Mouse (Mus musculus): ENCODE data around the gene Dmd. TPM values are rescaled to one million over a fixed set of nuclear protein-coding genes. Genes with fewer than 3 reads are reported as not detected.

The Dmd gene
- polyA plus RNA-seq, 1 experiment, result 1.6 TPM

- Histone ChIP-seq H3K36me3 (ENCODE audit: control insufficient read depth, insufficient read depth, low read length) (no peaks in the 10 kb centered on the region), H3K27ac (ENCODE audit: control insufficient read depth, insufficient read depth, low read length) (no peak overlapping the region), H3K4me3 (ENCODE audit: control insufficient read depth, insufficient read depth, low read length) (no peak overlapping the region), H3K4me1 (replicated peaks; ENCODE audit: control insufficient read depth, insufficient read depth, low read length) (no peaks in the 10 kb centered on the region), H3K27me3 (ENCODE audit: control insufficient read depth, insufficient read depth, low read length) (no peaks in the 10 kb centered on the region)
- no peak for DNase-seq
- TF ChIP-seq CTCF (IDR thresholded peaks at IDR 0.05; ENCODE audit: borderline replicate concordance, control insufficient read depth, extremely low read depth, insufficient read depth, low read length, poor library complexity) (no peak), POLR2A (IDR thresholded peaks at IDR 0.05; ENCODE audit: control insufficient read depth, extremely low read depth, insufficient read depth, low read length, poor library complexity) (no peak)
- 87% methylated on average over 8 of the region's 8 CpGs for WGBS
Observed at GRCm38 (mm10) chrX:85084237-85085153, 2135.8 kb downstream of the Dmd start.

GRCm38 (mm10) chrX:85089506-85089905 lies 2140.8 kb downstream of the Dmd start:
- Histone ChIP-seq H3K36me3 (ENCODE audit: control insufficient read depth, insufficient read depth, low read length) (no peaks in the 10 kb centered on the region), H3K27ac (ENCODE audit: control insufficient read depth, insufficient read depth, low read length) (no peak overlapping the region), H3K4me3 (ENCODE audit: control insufficient read depth, insufficient read depth, low read length) (no peak overlapping the region), H3K4me1 (replicated peaks; ENCODE audit: control insufficient read depth, insufficient read depth, low read length) (no peaks in the 10 kb centered on the region), H3K27me3 (ENCODE audit: control insufficient read depth, insufficient read depth, low read length) (no peaks in the 10 kb centered on the region)
- TF ChIP-seq POLR2A (IDR thresholded peaks at IDR 0.05; ENCODE audit: control insufficient read depth, extremely low read depth, insufficient read depth, low read length, poor library complexity) (no peak), CTCF (IDR thresholded peaks at IDR 0.05; ENCODE audit: borderline replicate concordance, control insufficient read depth, extremely low read depth, insufficient read depth, low read length, poor library complexity) (no peak)
- 87% methylated on average over 7 of the region's 7 CpGs for WGBS
- DNase-seq, result no peak

- no peaks in the 10 kb centered on the region for H3K27me3 ChIP-seq (ENCODE audit: control insufficient read depth, insufficient read depth, low read length)
- DNase-seq, result no peak
- no peak overlapping the region for H3K27ac ChIP-seq (ENCODE audit: control insufficient read depth, insufficient read depth, low read length)
- TF ChIP-seq CTCF (IDR thresholded peaks at IDR 0.05; ENCODE audit: borderline replicate concordance, control insufficient read depth, extremely low read depth, insufficient read depth, low read length, poor library complexity), result no peak
- TF ChIP-seq POLR2A (IDR thresholded peaks at IDR 0.05; ENCODE audit: control insufficient read depth, extremely low read depth, insufficient read depth, low read length, poor library complexity), result no peak
- no peaks in the 10 kb centered on the region for H3K4me1 ChIP-seq (replicated peaks; ENCODE audit: control insufficient read depth, insufficient read depth, low read length)
- no peaks in the 10 kb centered on the region for H3K36me3 ChIP-seq (ENCODE audit: control insufficient read depth, insufficient read depth, low read length)
- H3K4me3 ChIP-seq (ENCODE audit: control insufficient read depth, insufficient read depth, low read length), result no peak overlapping the region
Observed at GRCm38 (mm10) chrX:85093354-85093753, 2144.7 kb downstream of the Dmd start.

- Histone ChIP-seq H3K4me1 (replicated peaks; ENCODE audit: control insufficient read depth, insufficient read depth, low read length) (no peaks in the 10 kb centered on the region), H3K4me3 (ENCODE audit: control insufficient read depth, insufficient read depth, low read length) (no peak overlapping the region), H3K27me3 (ENCODE audit: control insufficient read depth, insufficient read depth, low read length) (no peaks in the 10 kb centered on the region), H3K27ac (ENCODE audit: control insufficient read depth, insufficient read depth, low read length) (no peak overlapping the region), H3K36me3 (ENCODE audit: control insufficient read depth, insufficient read depth, low read length) (no peaks in the 10 kb centered on the region)
- no peak for DNase-seq
- TF ChIP-seq CTCF (IDR thresholded peaks at IDR 0.05; ENCODE audit: borderline replicate concordance, control insufficient read depth, extremely low read depth, insufficient read depth, low read length, poor library complexity) (no peak), POLR2A (IDR thresholded peaks at IDR 0.05; ENCODE audit: control insufficient read depth, extremely low read depth, insufficient read depth, low read length, poor library complexity) (no peak)
Observed at GRCm38 (mm10) chrX:85098691-85099090, 2150.0 kb downstream of the Dmd start.

- no peak for TF ChIP-seq POLR2A (IDR thresholded peaks at IDR 0.05; ENCODE audit: control insufficient read depth, extremely low read depth, insufficient read depth, low read length, poor library complexity)
- no peak for TF ChIP-seq CTCF (IDR thresholded peaks at IDR 0.05; ENCODE audit: borderline replicate concordance, control insufficient read depth, extremely low read depth, insufficient read depth, low read length, poor library complexity)
- Histone ChIP-seq H3K4me3 (ENCODE audit: control insufficient read depth, insufficient read depth, low read length) (no peak overlapping the region), H3K36me3 (ENCODE audit: control insufficient read depth, insufficient read depth, low read length) (no peaks in the 10 kb centered on the region), H3K27ac (ENCODE audit: control insufficient read depth, insufficient read depth, low read length) (no peak overlapping the region), H3K27me3 (ENCODE audit: control insufficient read depth, insufficient read depth, low read length) (no peaks in the 10 kb centered on the region), H3K4me1 (replicated peaks; ENCODE audit: control insufficient read depth, insufficient read depth, low read length) (no peaks in the 10 kb centered on the region)
- no peak for DNase-seq
Observed at GRCm38 (mm10) chrX:85112418-85112817, 2163.7 kb downstream of the Dmd start.

DNA sequence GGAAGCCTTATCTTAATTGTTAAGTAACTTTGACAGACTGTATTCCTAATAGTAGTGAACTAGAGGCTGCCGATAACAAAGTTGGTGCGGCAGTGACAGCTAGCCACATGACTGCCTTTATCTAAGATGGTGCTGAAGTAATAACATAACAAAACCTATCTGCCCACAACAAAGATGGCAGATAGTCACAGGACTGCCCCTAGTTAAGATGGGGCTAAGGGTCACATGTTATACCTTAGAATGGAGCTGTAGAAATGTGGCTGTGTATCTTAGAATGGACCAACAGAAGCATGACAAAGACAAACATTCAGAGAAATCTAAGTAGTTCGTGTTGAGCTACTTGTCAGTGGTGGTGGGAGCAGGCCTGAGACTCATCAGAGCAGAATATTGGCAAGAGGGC lies 2184.0 kb downstream of the Dmd start:
- H3K4me1 ChIP-seq (replicated peaks; ENCODE audit: control insufficient read depth, insufficient read depth, low read length), result no peaks in the 10 kb centered on the region
- no peak overlapping the region for H3K4me3 ChIP-seq (ENCODE audit: control insufficient read depth, insufficient read depth, low read length)
- no peak for DNase-seq
- no peak overlapping the region for H3K27ac ChIP-seq (ENCODE audit: control insufficient read depth, insufficient read depth, low read length)
- H3K27me3 ChIP-seq (ENCODE audit: control insufficient read depth, insufficient read depth, low read length), result no peaks in the 10 kb centered on the region
- no peaks in the 10 kb centered on the region for H3K36me3 ChIP-seq (ENCODE audit: control insufficient read depth, insufficient read depth, low read length)
- TF ChIP-seq CTCF (IDR thresholded peaks at IDR 0.05; ENCODE audit: borderline replicate concordance, control insufficient read depth, extremely low read depth, insufficient read depth, low read length, poor library complexity) (no peak), POLR2A (IDR thresholded peaks at IDR 0.05; ENCODE audit: control insufficient read depth, extremely low read depth, insufficient read depth, low read length, poor library complexity) (no peak)
- WGBS, result 93% methylated on average over 3 of the region's 3 CpGs
